Mouse (Mus musculus): ENCODE measurements around the gene Gdf3.
A peak's percentile ranks its signal among the peaks of the same experiment; 100 is the strongest.
"Not testable (repeated sequence)": the region's sequence is repeated elsewhere in the genome, so short reads cannot be mapped to it uniquely, and the experiment has no call there.

Gdf3 gene

GRCm38 (mm10) chr6:122609771-122610170 lies at the start of gene Gdf3:
TSS of gene Gdf3 (minus strand) at chr6:122610087.
- DNase-seq (ENCODE audit: low spot score) = no peak

DNA sequence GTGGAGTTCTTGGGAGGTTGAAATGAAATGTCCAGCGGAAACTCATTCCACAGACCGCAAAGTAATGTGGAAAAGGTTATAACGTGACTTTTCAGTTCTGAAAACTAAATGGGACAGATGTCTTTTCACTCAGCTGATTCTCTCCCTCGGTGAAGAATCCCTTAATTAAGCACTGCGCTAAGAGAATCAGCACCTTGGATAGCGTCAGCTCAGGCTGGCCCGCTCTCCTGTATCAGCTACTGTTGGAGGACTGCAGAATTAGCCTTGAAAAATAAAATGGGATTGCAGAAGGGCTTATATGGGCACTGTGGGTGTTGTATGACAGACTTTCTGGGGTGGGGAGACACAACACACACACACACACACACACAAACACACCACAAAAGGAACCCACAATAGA lies 49.7 kb upstream of the Gdf3 start:
- peak; percentile 87 for DNase-seq (ENCODE audit: low spot score)

DNA sequence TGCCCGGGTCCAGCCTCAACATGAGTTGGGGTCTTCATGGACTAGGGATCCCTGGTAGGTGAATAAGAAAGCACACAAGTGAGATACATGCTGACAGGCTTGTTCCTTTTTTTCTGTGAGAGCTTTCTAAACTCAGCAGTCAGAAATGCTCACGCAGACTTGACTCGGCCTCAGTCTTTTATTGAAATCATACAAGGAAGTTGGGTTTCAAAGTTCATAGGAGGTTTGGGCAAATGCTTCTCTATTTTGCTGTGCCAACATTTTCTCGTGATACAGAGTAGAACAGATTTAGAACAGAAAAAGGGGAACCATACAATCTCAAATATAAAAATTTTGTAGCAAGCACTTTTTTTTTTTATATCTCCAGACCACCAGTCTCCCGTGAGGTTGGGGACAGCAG lies 47.7 kb upstream of the Gdf3 start:
- DNase-seq (ENCODE audit: low spot score) = no peak

- no peak for DNase-seq (ENCODE audit: low spot score)
Measured at GRCm38 (mm10) chr6:122654301-122654700, 44.4 kb upstream of the Gdf3 start.

DNA sequence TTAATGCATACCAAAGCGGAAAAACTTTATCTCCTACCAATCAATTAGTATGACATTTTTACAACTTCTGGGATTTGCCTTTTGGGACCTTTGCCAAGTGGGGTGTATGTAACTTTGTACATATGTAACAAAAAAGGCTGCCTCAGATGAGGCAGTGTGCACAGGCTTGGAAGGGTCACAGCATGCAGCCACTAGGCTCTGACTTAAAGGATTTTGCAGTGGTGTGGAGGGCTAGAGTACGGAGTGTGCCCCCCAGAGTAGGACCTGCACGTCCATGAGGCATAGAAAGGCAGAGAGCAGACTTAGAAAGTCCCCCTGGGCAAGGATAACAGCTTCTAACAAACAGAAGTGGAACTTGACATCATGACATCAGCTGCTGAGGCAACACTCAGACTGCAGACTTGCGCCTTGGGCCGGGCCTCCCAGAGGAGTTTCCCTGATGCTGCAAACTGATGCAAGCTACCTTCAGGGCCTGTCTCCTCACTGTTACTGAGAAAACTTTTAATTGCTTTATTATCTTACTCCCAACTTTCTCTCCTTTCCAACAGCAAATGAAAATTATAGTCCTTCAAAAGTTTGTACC lies 40.6 kb upstream of the Gdf3 start:
- no peak for DNase-seq (ENCODE audit: low spot score)

GRCm38 (mm10) chr6:122649903-122650302 lies 40.0 kb upstream of the Gdf3 start:
- no peak for DNase-seq (ENCODE audit: low spot score)

GRCm38 (mm10) chr6:122644196-122644595 lies 34.3 kb upstream of the Gdf3 start:
- not testable (repeated sequence) for DNase-seq (ENCODE audit: low spot score)

- not testable (repeated sequence) for DNase-seq (ENCODE audit: low spot score)
Measured at GRCm38 (mm10) chr6:122637566-122637965, 27.7 kb upstream of the Gdf3 start.

- DNase-seq (ENCODE audit: low spot score) = no peak
Measured at GRCm38 (mm10) chr6:122636666-122637065, 26.8 kb upstream of the Gdf3 start.

DNA sequence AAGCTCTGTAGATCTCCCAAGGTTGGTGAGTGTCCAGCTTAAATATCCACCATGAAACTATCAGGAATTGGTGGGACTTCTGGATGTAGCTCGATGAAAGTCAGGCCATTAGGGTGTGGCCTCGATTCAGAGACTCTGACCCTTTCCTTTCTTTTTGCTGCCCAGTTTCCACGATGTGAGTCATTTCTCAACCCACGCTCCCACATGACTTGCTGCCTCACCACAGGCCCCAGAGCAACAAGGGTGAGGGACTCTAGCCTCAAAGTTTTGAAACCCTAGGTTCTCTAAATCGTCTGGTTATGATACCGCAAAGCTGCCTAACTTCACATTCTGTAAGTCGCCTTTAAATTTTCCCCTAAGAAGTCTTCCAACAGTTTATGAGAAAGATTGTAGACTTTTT lies 25.4 kb upstream of the Gdf3 start:
- no peak for DNase-seq (ENCODE audit: low spot score)

DNA sequence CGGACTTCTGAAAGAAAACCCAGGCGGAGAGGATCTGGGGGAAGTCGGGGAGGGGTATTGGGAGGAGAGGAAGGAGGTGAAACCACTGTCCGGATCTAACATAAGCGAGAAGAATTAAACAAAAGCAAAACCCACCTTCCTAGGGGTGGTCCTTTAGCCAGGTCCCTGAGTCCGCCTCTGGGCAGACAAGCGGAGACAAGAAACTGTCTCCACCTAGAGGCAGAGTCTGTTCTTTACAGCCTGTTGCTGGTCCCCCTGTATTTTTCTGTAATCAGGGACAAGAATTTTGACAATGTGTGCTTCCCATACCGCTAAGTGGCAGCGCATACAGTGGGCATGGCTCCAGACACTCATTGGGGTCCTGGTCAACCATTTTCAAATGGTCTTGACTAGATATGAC lies 23.5 kb upstream of the Gdf3 start:
- peak; percentile 57 for DNase-seq (ENCODE audit: low spot score)

- no peak for DNase-seq (ENCODE audit: low spot score)
Measured at GRCm38 (mm10) chr6:122627469-122628108, 17.7 kb upstream of the Gdf3 start.

- DNase-seq (ENCODE audit: low spot score) = no peak
Measured at GRCm38 (mm10) chr6:122626110-122626509, 16.2 kb upstream of the Gdf3 start, which contains the start of gene Dppa3. TSS of gene Dppa3 (plus strand) at chr6:122626410.

GRCm38 (mm10) chr6:122625156-122625555 lies 15.3 kb upstream of the Gdf3 start:
- no peak for DNase-seq (ENCODE audit: low spot score)

- DNase-seq (ENCODE audit: low spot score) = no peak
Measured at GRCm38 (mm10) chr6:122624480-122624879, 14.6 kb upstream of the Gdf3 start.

DNA sequence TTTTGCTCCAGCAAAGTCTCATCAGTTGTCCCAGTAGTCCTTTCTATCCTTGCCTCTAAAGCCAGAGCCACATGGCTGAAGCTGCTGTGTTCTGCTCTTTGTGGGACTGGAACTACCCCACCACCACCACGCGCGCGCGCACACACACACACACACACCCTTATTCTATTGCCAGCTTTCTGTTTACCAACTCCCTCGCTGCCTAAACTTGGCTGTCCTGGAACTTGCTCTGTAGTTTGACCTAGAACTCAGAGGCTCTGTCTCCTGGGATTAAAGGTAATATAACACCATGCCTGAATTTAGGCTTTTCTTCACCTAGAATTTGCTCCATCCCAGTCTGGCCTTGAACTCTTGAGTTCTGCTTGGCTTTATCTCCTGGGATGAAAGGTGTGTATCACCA lies 11.2 kb upstream of the Gdf3 start:
- no peak for DNase-seq (ENCODE audit: low spot score)

- DNase-seq (ENCODE audit: low spot score) = no peak
Measured at GRCm38 (mm10) chr6:122616022-122616421, 6.1 kb upstream of the Gdf3 start.

DNA sequence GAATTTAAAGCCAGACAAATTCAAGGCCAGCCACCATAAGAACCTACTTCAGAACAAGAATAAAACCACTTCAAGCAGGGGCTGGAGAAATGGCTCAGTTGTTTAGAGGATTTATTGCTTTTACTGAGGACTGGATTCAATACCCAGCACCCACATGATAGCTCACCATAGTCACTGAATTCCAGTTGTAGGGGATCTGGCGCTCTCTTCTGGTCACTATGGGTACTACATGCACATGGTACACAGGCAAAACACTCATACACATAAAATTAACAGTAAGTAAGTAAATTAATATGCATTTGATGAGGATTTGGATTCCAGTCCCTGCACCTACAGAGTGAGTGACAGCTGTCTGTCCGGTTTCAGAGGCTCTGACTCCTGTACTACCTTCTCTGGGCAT lies 4.2 kb upstream of the Gdf3 start:
- no peak for DNase-seq (ENCODE audit: low spot score)

DNA sequence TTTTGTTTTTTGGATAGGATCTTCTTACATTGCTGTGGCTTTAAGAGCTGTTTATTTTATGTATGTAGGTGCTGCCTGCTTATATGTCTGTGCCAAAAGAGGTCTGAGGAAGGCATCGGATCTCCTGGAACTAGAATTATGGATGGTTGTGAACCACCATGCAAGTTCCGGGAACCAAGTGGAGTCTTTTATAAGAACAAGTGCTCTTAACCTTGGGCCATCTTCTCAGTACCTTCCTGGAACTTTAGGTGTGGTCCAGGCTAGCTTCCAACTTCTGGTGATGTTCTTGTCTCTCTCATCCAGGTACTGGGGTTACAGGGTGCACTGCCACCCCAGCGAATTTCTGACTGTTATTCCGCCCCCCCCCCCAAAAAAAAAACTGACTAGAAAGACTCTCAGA lies 2.5 kb upstream of the Gdf3 start:
- no peak for DNase-seq (ENCODE audit: low spot score)

DNA sequence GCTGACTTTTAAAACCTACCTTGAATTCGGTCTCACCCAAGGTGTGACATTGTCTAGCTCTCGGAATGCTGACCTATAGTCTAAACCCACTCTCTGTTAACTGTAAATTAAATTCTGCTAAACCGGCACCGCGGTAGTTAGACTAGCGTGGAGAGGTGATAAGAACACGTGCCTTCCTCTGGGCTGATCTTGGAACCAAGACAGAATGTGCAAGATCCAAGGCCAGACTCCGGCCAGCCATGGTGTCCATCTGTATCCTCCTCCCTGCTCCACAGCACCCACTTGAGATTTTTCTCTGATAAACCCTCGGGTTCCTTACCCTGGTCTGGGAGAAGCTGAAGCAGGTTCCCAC lies 534 bp downstream of the Gdf3 start:
- DNase-seq (ENCODE audit: low spot score) = no peak

DNA sequence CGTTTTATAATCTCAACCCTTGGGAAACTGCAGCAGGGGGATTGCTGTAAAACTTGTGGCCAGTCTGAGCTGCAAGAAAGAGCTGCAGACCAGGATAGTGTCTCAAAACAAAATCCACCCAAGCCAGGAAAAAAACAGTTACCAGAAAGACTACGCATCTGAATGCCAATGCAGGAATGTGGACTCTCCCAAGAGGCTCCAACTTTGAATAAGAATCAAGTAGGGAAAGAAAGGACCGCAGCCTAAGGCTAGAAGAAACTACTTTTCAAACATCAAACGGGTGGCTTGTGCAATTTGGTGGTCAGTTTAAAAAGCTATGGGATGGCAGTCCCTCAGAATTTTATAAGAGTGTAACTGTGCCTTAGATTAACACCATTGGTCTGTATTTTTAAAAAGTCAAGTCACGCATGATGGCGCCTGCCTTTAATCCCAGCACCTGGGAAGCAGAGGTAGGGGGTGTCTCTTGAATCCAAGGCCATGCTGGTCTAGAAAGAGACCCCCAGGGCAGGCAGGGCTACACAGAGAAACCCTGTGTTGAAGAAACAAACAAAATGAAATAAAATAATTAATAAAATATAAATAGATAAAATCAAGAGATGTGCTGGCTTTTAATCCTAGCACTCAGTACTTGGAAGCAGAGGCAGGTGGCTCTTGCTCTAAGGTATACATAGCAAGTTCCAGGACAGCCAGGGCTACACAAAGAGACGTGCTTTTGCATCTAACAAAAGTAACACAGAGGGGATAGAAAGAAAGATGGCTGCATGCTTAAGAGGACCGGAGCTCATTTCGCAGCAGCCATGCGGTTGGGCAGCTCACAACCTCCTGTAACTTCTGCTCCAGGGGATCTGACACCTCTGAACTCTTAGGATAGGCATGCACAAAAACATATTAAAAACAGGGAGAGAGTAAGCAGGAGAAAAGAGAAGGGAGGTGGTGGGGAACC lies 1.2 kb downstream of the Gdf3 start:
- DNase-seq (ENCODE audit: low spot score) = no peak

GRCm38 (mm10) chr6:122607700-122608099 lies 2.2 kb downstream of the Gdf3 start:
- DNase-seq (ENCODE audit: low spot score) = no peak

GRCm38 (mm10) chr6:122606661-122607060 lies 3.2 kb downstream of the Gdf3 start:
- DNase-seq (ENCODE audit: low spot score) = no peak

Measured in embryo, embryonic 10 days (tissue).